Mouse (Mus musculus) heart, embryonic 14.5 days (tissue): ENCODE measurements around the gene Prkcg. TPM values are rescaled to one million over a fixed set of nuclear protein-coding genes. Genes with fewer than 3 reads are reported as not detected.
A peak's percentile ranks its signal among the peaks of the same experiment; 100 is the strongest.

Experiments
- ATAC-seq: fragments of 200-750 bp; cut with Nextera tagmentation; 2 replicates; pipeline ENCODE4 v1.8.0; 2017; ENCODE audit warnings: low read depth, moderate TSS enrichment; ENCODE audit not compliant: insufficient number of reproducible peaks, insufficient read depth, low FRiP score
- H3K27ac ChIP-seq, 2 experiments: fragments of 200-500 bp in 1 of 2; fragments of 300-500 bp in 1 of 2; sonication (generic) in 1 of 2; replicated peaks in 1 of 2; 2 replicates each; pipeline ENCODE4 v1.5.1; 2012 to 2014; ENCODE audit warnings: low read depth in 2 of 2, low read length in 2 of 2, control low read depth in 1 of 2, mild to moderate bottlenecking in 1 of 2, mixed read lengths in 1 of 2; ENCODE audit not compliant: control insufficient read depth in 1 of 2, insufficient read depth in 1 of 2
- H3K27me3 ChIP-seq: fragments of 300-500 bp; sonication (generic); 2 replicates; pipeline ENCODE4 v1.6.1; 2014; ENCODE audit warnings: mild to moderate bottlenecking, low read length, control low read depth; ENCODE audit not compliant: control insufficient read depth, insufficient read depth
- H3K36me3 ChIP-seq: fragments of 300-500 bp; sonication (generic); 2 replicates; pipeline ENCODE4 v1.6.1; 2014; ENCODE audit warnings: mild to moderate bottlenecking, control low read depth, low read length, mixed read lengths; ENCODE audit not compliant: control insufficient read depth, insufficient read depth
- H3K4me1 ChIP-seq, 2 experiments: fragments of 200-500 bp in 1 of 2; fragments of 300-500 bp in 1 of 2; sonication (generic) in 1 of 2; 2 replicates each; pipeline ENCODE4 v1.6.1; 2012 to 2014; ENCODE audit warnings: low read length in 2 of 2, control low read depth in 1 of 2, mixed read lengths in 1 of 2; ENCODE audit not compliant: control insufficient read depth in 2 of 2, insufficient read depth in 2 of 2
- H3K4me2 ChIP-seq: fragments of 300-500 bp; sonication (generic); 2 replicates; pipeline ENCODE4 v1.6.1; 2014; ENCODE audit warnings: mild to moderate bottlenecking, low read length
- H3K4me3 ChIP-seq, 2 experiments: fragments of 200-500 bp in 1 of 2; fragments of 300-500 bp in 1 of 2; sonication (generic) in 1 of 2; 2 replicates each; pipeline ENCODE4 v1.5.1; 2012 to 2014; ENCODE audit warnings: low read length in 2 of 2, mild to moderate bottlenecking in 2 of 2, control low read depth in 1 of 2, low read depth in 1 of 2, moderate library complexity in 1 of 2; ENCODE audit not compliant: control insufficient read depth in 1 of 2, insufficient read depth in 1 of 2
- H3K9ac ChIP-seq: fragments of 300-500 bp; sonication (generic); 2 replicates; pipeline ENCODE4 v1.6.1; 2014; ENCODE audit warnings: mild to moderate bottlenecking, low read length
- H3K9me3 ChIP-seq: fragments of 300-500 bp; sonication (generic); 2 replicates; pipeline ENCODE4 v1.6.1; 2016; ENCODE audit warnings: low read length, control low read depth; ENCODE audit not compliant: control insufficient read depth
- WGBS: fragments of 180-500 bp; shearing (Covaris S2); extraction: QIAGEN DNeasy Blood & Tissue Kit; methylation state at CpG from one replicate; pipeline ENCODE4 v1.1.7; 2014; 5-methylcytosine and 5-hydroxymethylcytosine counted together
- polyA plus RNA-seq: library from polyadenylated mRNA; unstranded; fragments of >200 nt; fragmentation: Nextera tagmentation; extraction: Ambion mirVana; gene quantifications from 2 replicates; pipeline ENCODE4 v1.2.1, GENCODE M21; 2014

The Prkcg gene
- polyA plus RNA-seq, 1 experiment from 2014 or later = 0.28 TPM

DNA sequence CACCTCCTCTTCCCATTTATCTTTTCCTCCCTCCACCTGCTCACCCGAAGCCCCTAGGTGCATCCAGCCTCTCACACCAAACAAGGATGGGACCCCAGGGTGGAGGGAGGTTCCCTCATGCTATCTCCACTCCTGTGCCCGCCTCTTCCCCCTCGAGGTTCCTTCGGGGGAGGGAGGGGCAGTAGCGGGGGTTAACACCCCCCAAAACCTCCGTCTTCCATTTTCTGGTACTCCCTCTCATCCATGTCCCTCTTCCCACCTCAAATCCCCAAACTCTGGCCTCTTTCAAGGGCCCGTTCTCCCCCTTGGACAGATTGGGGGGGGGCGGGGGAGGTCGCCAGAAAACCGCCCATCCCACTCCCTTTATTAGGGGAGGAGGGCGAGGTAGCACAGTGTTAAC lies 78.6 kb downstream of the Prkcg start:
- 3% methylated on average over 10 of the region's 11 CpGs for WGBS
- Histone ChIP-seq H3K36me3 (no peaks in the 10 kb centered on the region), H3K4me2 (peak overlapping the region; percentile 66), H3K4me1 (peaks cover 6 to 14% of the 10 kb centered on the region in 2 experiments; a peak in 3 of 4 replicates), H3K4me3 (peak overlapping the region; percentile 29 to 30), H3K9me3 (no peaks in the 10 kb centered on the region), H3K9ac (peak overlapping the region; percentile 22; the same call in 1 of the 2 replicates), H3K27me3 (peaks cover 29% of the 10 kb centered on the region), H3K27ac (no peak overlapping the region)
- ATAC-seq = no peak

DNA sequence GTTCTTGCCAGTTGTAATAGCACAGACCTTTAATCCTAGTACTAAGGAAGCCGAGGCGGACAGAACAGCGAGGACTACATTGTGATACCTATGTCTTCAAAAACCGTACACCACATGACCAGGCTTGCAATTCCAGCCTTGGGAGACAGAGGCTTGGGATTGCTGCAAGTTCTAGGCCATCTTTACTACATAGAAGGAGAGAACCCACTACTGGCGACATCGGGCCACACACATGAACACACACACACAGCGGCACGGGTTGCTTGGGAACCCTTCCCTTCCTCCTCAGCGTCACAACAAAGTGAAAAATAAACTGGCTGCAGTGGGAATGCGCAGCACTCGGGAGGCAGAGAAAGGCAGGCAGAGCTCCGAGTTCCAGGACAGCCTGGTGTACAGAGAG lies 79.3 kb downstream of the Prkcg start:
- WGBS = 22% methylated on average over 12 of the region's 12 CpGs
- H3K27me3 ChIP-seq = peaks cover 29% of the 10 kb centered on the region
- H3K4me1 ChIP-seq = peaks cover 6 to 14% of the 10 kb centered on the region in 2 experiments; a peak in 3 of 4 replicates
- no peak for ATAC-seq
- no peak overlapping the region for H3K4me3 ChIP-seq
- no peak overlapping the region for H3K9ac ChIP-seq
- H3K9me3 ChIP-seq = no peaks in the 10 kb centered on the region
- H3K4me2 ChIP-seq = peak overlapping the region; percentile 66
- no peaks in the 10 kb centered on the region for H3K36me3 ChIP-seq
- no peak overlapping the region for H3K27ac ChIP-seq

DNA sequence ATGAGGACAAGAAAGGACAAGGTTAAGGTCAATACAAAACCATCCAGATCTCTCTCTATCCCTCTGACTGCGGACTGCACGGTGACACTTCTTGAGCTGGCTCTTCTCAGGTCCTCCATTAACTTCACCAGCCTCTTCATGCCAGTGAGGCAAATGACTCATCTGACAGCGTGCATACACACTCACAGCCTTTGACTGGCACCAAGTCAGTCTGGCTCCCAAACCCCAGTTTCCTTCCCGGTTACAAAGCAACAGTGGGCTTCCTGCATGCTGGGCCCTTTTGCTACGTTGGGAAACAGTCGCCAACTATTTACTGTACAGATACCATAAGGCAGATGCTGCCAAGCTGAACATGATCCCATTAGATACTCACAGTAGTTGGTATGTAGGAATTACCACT lies 80.2 kb downstream of the Prkcg start:
- no peak overlapping the region for H3K27ac ChIP-seq
- H3K4me3 ChIP-seq = no peak overlapping the region
- no peak overlapping the region for H3K9ac ChIP-seq
- H3K4me1 ChIP-seq = peaks cover 6 to 14% of the 10 kb centered on the region in 2 experiments; a peak in 3 of 4 replicates
- no peaks in the 10 kb centered on the region for H3K36me3 ChIP-seq
- no peaks in the 10 kb centered on the region for H3K9me3 ChIP-seq
- ATAC-seq = no peak
- no peak overlapping the region for H3K4me2 ChIP-seq
- 67% methylated on average over 6 of the region's 6 CpGs for WGBS
- H3K27me3 ChIP-seq = peaks cover 29% of the 10 kb centered on the region

DNA sequence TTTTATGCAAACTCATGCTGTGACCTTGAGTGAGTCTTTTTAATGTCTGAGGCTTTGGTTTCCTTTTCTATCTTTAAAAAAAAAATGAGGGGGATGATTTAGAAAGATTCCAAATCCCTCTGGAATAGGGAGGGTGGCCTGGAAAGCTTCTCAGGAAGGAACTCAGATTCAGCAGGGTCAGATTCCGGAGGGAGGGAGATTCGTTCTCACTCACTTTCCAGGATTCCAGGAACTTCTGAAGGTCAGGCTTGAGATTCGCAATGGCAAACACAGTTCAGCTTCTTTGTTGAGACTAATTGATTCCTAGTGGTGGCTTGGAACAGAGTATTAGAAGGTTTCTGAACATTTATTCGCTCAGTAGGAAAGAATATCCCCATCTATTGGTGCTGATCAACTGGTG lies 81.4 kb downstream of the Prkcg start:
- no peak overlapping the region for H3K9ac ChIP-seq
- no peak overlapping the region for H3K4me2 ChIP-seq
- no peak for ATAC-seq
- peaks cover 6 to 14% of the 10 kb centered on the region in 2 experiments; a peak in 3 of 4 replicates for H3K4me1 ChIP-seq
- peaks cover 27% of the 10 kb centered on the region for H3K27me3 ChIP-seq
- H3K4me3 ChIP-seq = no peak overlapping the region
- WGBS = 46% methylated on average over 4 of the region's 4 CpGs
- H3K36me3 ChIP-seq = no peaks in the 10 kb centered on the region
- no peak overlapping the region for H3K27ac ChIP-seq
- no peaks in the 10 kb centered on the region for H3K9me3 ChIP-seq

DNA sequence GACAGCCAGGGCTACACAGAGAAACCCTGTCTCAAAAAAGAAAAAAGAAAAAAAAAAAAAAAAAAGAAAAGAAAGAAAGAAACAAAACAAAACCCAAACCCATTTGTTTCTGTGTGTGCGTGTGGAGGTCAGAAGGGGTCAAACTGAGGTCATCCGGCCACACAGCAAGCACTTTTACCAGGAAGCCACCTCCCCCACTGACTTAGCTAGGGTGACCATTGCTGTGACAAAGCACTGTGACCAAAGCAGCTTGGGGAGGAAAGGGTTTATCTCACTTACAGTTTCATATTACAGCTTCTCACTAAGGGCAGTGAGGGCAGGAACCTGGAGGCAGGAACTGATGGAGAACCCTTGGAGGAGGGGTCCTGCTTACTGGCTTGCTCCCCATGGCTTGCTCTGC lies 83.4 kb downstream of the Prkcg start:
- H3K4me1 ChIP-seq = peaks cover 2 to 4% of the 10 kb centered on the region in 2 experiments; a peak in 1 of 4 replicates
- H3K4me2 ChIP-seq = no peak overlapping the region
- H3K36me3 ChIP-seq = no peaks in the 10 kb centered on the region
- peaks cover 7% of the 10 kb centered on the region; the same call in 1 of the 2 replicates for H3K27me3 ChIP-seq
- WGBS = 71% methylated on average over 2 of the region's 2 CpGs
- no peak overlapping the region for H3K27ac ChIP-seq
- no peak for ATAC-seq
- H3K4me3 ChIP-seq = no peak overlapping the region
- no peak overlapping the region for H3K9ac ChIP-seq
- no peaks in the 10 kb centered on the region for H3K9me3 ChIP-seq

- H3K27me3 ChIP-seq = 0 out of 2 replicates have a peak, but pooled peaks cover 3% of the 10 kb centered on the region
These were observed 84.8 kb downstream of the Prkcg start for GRCm38 (mm10) chr7:3373754-3374153.

DNA sequence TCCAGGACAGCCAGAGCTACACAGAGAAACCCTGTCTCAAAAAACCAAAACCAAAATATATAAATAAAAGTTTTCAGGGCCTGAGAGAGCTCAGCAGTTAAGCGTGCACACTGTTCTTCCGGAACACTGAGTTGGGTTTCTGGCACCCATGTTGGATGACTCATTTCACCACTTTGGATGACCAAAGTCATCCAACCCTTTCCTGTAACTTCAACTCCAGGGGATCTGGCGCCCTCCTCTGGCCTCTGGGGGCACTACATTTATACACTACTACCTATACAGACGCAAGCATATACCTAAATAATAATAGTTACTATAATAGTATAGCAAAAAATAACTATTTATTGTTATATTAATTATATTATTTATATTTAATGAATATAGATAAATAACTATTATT lies 87.9 kb downstream of the Prkcg start:
- H3K27me3 ChIP-seq = no peaks in the 10 kb centered on the region
- no peak for ATAC-seq
- no peaks in the 10 kb centered on the region for H3K36me3 ChIP-seq
- H3K27ac ChIP-seq = no peak overlapping the region
- H3K9me3 ChIP-seq = no peaks in the 10 kb centered on the region
- no peaks in the 10 kb centered on the region for H3K4me1 ChIP-seq
- WGBS = 41% methylated on average over 4 of the region's 4 CpGs
- no peak overlapping the region for H3K9ac ChIP-seq
- no peak overlapping the region for H3K4me2 ChIP-seq
- H3K4me3 ChIP-seq = no peak overlapping the region

More at GRCm38 (mm10) chr7:3373754-3374153, 84.8 kb downstream of the Prkcg start:
- Histone ChIP-seq H3K27ac (no peak overlapping the region), H3K4me2 (no peak overlapping the region), H3K4me1 (no peaks in the 10 kb centered on the region), H3K9me3 (no peaks in the 10 kb centered on the region), H3K4me3 (no peak overlapping the region), H3K36me3 (no peaks in the 10 kb centered on the region), H3K9ac (no peak overlapping the region)
- 82% methylated on average over 8 of the region's 8 CpGs for WGBS
- no peak for ATAC-seq
